Mouse (Mus musculus) urinary bladder, postnatal 14 days (tissue): ENCODE measurements around the gene Gc.

ENCODE experiments used
- DNase-seq: peaks from one replicate; pipeline ENCODE4 v3.0.0; 2021; ENCODE audit warnings: low spot score

Gene Gc

DNA sequence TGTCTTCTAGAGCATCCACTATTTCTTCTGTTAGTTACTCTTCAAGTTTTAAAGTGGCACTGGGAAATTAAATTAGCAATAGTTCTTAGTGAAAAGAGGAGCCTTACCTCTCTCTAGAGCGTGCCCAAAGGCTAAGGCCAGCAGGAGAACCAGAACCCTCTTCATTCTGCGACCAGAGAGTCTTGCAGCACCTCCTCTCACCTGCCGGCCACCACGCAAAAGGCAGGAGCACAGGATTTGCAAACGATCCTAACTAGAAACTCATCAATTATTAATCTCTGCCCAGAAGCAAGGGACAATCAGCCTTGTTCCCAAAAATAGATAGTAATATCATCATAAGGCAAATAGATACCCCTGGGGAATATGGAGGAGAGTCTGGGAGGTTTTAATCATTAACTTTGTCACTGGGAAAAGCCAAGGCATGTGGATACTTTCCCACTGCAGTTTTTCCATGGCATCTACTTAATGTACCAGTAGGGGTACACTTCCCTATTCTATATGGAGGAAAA, at the start of gene Gc:
TSS of gene Gc (minus strand) at position 345 of the 509 bp plus-strand sequence.
- no peak for DNase-seq

DNA sequence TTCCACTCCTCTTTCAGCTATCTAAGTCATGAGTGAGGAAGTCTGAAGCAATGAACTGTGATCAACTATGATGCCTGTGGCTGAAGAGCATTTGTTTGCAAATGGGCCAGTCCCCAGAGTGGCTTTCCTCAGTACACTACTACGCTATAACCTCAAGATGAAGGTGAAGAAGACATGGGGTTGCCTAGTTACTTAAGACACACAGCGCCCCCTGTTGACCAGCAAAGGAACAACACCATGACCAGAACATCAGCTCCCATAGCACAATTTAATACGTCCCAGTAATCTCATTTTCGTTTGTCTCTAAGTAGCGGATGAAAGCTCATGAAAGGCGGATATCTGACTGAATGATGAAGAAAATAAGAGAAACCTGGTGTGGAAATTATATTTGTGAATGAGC, 42.5 kb upstream of the Gc start:
- no peak for DNase-seq

DNA sequence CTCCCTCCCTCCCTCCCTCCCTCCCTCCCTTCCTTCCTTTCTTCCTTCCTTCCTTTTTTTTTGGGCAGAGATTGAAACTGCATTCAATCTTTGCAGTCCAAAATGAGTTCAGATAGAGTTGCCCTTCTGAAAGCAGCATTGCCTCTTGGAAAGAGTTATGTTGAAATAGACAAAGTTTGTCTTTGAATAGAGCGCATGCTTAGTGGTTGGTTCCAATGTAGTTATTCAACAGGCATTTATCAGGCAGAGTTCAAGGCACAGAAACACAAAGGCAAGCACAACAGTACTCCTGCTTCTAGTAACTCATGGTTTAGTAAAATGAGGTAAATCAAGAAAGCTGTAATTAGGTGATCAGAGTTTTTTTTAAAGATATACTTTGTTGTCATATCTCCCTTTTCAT, 34.9 kb upstream of the Gc start:
- no peak for DNase-seq

GRCm38 (mm10) chr5:89470483-89470882, 12.8 kb upstream of the Gc start:
- no peak for DNase-seq

DNA sequence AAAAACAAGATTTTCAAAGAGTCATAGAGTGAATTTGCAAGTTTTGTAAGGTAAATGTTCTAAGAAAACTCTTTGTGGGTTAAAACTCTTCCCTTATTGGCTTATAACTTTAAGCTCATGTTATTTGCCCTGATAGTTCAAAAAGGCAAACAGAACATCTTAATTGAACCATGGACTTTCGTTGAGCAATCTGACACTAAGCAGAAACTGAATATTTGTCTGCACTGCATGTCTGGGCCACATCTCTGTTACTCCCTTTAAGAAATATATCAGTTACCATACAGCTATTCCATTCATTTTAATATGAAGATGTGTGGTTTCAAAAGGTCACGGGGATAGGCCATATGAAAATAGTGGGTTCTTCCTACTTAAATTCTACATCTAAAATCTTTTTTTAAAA, 10.2 kb upstream of the Gc start:
- no peak for DNase-seq

DNA sequence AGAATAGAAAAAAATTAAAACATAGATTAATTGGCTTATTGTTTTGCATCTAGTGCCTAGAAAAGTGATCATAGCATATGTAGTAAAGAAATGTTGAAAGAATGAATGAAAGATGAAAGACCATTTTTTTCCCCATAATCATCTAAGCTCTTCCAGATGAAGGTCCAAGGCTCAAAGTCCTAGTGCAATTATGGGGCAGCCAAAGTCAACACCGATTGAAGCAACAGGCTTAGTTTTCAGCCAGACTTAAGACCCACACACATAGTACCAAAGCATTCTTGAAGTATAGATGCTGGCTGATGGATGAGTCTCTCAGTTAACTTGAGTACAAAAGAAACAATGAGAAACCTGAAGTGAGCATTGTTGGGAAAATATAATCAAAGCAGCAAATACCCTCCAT, 9.3 kb upstream of the Gc start:
- no peak for DNase-seq

GRCm38 (mm10) chr5:89466275-89466674, 8.6 kb upstream of the Gc start:
- no peak for DNase-seq

- no peak for DNase-seq
Observed at GRCm38 (mm10) chr5:89461817-89462216, 4.1 kb upstream of the Gc start.

DNA sequence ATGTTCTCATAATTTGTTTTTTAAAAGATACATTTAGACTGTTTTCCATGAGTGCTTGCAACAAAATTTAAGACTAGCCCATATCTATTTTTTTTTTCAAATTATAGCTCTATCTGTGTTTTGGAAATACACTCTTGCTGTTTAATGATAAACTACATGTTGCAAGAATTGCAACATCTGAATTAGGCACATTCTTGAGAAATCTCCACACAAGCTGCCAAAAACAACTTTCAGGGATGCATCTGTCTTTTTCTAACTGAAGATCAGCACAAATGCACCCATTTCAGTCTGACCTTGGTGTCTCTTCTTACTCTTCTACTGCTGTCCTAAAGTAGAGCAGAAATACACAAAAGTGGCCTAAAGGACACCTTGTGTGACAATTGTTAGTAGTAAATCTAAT, 1.9 kb upstream of the Gc start:
- DNase-seq: no peak

- DNase-seq: no peak
Observed at GRCm38 (mm10) chr5:89458987-89459386, 1.3 kb upstream of the Gc start.

DNA sequence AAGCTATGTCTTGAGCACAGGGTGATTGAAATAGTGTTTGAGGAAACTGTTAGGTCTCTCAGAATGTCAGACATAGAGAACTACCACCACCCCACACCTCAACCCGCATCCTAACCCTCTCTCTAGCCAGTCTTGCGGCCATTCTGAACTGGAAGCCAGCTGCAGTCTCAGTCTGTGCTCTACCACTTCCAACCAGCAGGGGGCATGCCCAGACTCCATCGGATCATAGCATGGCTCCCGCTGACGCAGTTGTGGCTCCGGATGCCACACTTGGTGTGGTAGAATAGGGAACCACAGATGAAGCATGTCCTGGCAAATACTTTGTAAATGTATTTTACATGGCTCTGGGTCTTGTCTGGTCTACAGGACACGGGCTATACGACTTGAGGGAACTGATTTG, 2.2 kb downstream of the Gc start:
- DNase-seq: peak; percentile 14

- DNase-seq: no peak
Observed at GRCm38 (mm10) chr5:89450798-89451197, 6.9 kb downstream of the Gc start.

DNA sequence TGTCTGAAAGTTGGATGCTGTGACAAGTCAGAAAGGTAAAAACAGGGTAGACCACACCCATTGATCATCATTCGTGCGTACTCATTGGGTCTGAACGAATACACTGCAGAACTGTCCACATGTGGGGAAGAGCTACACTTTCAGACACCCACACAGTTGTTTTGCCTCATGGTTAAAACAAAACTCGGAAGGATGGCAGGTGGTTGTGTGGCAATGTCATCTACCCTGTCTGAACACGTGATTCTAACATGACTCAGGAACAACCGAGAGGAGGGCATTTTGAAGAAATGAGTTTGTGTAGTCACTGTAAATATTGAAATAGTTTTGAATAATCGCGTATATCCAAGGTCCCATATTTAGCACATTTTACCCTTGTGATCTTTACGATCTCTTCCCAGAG, 8.4 kb downstream of the Gc start:
- DNase-seq: no peak

DNA sequence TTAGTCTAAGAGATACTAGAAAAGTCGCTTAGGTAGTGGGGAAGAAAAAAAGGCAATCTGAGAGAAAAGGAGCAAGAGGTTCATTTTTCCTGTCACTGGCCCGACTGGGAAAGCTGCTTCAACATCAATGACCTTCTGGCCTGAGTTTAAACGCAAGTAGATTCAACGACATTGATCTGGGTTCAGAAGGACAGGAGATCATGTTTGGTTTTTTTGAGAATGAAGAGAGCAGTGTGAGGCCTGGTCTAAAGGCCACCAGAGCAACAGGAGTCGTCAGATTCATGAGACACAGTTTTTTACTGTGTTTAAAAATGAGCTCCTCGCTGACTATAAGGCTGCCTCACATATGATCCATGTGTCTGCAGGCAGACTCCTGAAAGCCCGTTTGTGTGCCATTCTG, 9.7 kb downstream of the Gc start:
- no peak for DNase-seq

DNA sequence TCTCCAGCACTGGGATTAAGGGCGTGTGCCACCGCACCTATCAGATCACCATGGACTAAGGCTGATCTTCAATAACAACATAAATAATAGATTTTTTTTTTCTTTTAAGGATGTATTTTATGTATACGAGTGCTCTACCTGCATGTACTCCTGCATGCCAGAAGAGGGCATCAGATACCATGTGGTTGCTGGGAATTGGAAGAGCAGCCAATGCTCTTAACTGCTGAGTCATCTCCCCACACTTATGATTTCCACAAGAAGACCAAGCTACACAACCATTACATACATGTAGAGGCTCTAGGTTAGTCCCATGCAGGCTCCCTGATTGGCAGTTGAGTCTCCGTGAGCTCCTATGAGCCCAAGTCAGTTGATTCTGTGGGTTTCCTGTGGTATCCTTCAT, 13.3 kb downstream of the Gc start:
- DNase-seq: no peak

DNA sequence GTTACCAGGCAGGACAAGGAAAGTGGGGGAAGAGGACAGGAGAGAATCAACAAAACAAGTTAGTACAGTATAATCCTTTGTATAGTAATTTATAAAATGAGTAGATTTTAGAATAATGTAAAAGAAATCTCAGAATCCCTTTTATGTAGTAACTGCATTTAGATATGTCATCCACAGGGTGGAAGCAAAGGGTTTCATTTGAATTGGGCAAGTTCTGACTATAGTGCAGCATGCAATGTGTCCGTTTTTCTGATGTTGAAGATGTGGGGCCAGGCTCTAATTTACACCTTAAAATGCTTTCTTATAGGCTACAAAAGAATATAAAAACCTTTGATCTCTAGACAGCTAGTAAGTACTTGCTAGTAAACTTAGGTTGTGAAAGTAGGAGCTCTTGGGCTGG, 46.2 kb downstream of the Gc start:
- DNase-seq: no peak

DNA sequence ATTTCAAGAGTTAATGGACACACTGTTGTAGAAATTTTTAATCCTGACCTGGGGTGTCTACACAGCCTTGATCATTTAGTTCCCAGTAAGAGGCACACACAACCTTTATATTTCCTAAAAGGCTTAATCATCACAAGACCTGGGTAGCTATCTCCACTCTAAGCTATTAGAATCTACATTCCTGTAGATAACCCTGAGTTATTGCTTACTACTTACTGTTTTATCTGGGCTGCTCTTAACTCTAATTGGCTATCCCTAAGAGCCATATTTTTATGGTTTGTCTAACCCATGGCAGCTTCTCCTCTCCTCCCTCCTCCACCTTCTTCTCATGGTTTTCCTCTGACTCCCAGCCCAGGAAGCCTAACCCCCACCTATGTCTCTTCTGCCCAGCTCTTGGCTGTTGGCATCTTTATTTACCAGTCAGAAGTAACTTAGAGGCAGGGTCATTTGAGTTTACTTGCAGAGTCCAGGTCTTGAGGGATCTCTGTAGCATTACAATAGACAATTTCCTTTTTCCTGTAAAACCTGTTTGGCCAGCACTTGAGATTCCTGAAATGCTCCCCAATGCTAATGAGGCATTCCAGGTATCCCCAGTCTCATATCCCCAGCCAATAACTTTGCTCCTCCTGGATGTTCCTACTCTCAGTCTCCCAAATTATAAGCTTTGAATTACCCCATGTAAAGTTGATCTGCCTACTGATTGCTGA, 50.2 kb downstream of the Gc start:
- no peak for DNase-seq

DNA sequence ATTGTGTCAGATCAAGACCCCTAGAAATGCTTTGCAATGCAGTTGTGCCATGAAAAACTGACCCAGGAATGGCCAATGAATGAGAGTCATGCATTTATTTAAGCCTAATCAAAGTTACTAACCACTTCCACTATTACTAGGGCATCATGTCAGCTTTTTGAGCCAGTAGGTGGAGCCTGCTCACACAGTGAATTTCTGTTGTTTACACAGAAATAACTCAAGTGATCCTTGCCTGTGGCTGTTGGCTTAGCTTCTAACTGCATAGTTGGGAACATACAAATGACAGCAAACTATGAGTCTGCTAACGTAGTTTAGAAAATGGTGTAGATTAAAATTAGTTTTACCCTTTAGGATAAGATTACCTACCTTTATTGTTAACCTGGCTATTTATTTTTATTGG, 52.6 kb downstream of the Gc start:
- DNase-seq: no peak

GRCm38 (mm10) chr5:89390405-89390804, 67.3 kb downstream of the Gc start:
- DNase-seq: no peak

- no peak for DNase-seq
Observed at GRCm38 (mm10) chr5:89384204-89384603, 73.5 kb downstream of the Gc start.

- no peak for DNase-seq
Observed at GRCm38 (mm10) chr5:89381340-89381739, 76.4 kb downstream of the Gc start.

DNA sequence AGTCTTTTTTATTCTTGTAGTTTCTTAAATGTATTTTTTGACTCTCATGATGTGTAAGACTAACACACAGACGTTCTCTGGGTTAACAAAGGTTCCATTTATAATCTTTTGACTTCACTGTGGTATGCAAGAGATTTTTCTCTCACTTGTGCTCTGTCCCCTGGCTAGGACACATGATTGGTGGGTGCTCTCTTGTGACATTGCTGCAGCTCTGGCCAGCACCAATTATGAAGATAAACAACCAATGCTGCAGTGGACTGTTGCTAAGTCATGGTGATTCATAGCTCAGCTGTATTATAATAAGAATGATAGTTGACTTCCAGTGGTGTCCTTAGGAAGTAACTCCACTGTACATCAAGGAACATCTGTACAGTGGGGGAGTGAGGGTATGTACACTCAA, 87.6 kb downstream of the Gc start:
- no peak for DNase-seq

DNA sequence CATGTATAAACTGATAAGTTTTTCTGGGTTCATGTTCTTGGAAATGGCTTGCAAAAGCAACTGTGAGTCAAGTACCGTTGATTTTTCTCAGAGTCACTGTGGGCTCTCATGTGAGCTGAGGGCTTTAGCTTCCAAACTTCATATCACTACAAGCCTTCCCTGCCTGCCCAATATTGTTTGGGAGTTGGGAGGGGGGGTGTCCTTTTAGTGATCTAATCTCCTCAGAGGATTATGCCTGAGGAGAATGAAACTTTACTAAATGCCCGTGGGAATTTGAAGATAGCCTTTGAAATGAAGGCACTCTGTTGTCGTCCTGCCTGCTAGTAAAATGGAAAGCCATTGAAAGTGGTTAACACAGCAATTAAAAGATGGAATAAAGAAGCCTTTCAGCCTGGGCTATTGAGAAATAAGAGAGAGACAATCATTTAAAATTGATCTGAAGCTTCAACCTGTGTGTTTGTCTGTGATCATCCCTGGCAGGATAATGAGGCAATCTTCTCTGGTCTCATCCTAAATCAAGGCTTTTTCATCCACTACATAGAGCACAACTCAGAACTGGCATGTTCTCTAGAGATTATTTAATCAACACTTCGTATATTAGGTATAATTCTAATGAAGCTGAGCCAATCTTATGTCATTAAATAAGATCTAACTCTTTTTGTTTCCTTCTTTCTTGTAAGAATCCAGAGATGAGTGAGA, 89.5 kb downstream of the Gc start:
- DNase-seq: no peak
